Mouse (Mus musculus) mesoderm, embryonic 11.5 days (tissue): Measurements from ENCODE around the gene Foxp1.

Experiments used
- DNase-seq: peaks from one replicate; pipeline ENCODE4 v3.0.0-alpha.2; 2012; ENCODE audit warnings: low read depth, low spot score

Gene Foxp1

DNA sequence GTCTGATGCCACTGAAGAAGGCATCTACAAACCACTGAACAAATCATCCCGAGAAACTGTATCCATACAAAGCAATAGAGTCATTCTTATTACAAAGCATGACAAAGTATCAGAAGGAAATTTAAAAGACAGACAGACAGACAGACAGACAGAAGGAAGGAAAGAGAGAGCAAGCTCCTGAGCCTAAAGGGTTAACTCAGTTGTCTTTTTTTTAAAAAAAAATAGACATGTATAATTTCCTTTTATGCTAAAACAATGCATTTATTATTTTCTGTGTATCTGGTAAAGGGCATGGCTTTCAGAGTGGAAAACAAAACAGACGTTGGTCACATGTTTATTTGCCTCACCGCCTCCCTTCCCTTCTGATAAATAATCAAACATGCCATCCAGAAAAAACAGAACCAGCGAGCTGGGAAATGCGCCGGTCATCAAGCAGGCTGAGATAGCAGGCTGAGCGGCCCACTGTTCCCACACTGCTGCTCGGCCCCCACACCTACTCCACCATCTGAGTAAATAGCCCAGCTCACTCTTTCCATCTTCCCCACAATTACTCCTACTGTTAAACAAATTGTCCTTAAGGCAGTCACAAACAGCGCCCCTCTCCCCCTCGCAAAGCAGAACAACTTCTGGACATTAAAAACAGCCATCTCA is 428.1 kb downstream of the Foxp1 start:
- DNase-seq = no peak

DNA sequence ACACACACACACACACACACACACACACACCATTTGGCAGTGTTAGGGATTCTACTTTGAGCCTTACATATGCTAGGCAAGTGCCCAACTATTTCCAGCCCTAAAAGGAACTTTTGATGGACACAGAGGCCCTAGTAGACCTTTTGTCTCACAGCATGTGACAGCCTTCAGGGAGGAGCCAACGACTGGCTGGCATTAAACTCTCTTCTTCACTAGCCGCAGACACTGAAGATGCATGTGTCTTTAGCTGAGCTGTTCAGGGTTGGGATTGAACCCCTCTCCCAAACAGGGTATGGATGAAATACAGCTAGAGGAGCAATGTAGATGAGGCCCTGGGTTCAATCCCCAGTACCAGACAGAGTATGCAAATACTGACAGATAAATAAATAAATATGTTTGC is 428.7 kb downstream of the Foxp1 start:
- no peak for DNase-seq

DNA sequence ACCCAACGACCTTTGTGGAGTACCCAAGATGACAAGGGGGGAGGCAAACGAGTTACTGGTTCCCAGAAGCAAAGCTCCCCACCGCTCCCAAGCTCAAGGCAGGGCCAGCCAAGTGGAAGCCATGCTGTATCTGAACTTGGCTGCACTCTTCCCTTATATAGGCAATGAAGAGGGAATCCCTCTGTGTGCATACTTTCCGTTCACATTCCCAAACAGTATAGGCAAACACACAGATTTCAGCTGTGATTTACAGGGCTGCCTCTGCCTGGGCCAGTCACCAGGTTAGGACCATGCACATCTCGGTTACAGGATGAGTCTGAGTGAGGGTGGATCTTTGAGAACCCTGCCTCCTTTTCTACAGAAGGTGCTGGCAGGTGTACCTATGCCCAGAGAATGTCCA is 429.3 kb downstream of the Foxp1 start:
- DNase-seq = no peak

DNA sequence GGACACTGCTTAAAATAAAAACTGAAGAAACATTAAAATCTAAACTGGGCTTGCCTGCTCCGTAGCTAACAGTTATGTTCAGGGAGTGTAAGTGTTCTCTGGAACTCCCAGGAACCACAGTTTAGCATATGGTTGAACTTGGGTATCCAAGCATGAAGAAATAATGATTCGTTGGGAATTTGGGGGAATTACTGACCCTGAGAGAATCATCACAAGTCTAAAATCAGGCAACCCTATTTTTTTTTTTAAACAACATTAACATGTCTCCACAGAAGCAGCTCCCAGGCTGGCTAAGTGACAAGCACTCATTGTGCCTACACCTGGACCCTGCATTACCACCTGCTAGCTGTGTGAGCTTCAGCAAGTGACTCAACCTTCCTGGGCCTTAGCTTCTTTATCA is 430.7 kb downstream of the Foxp1 start:
- no peak for DNase-seq

DNA sequence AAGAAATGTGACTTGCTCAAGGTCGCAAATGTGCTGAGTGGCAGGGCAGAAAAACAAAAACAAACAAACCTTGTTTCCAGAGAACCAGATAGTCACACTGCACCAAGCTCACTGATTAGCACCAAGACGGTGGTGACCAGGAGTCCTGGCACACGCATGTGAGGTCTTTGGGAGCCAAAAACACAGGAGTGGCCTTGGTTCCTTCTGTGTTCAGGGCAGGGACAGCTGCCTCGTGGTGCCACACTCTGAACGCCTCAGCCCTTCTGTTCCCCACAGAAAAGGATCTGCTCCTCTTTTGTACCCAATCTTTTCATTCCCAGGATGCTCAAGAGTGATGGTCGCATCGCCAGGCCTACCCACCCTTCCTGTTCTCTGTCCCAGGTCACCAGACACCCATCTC is 434.9 kb downstream of the Foxp1 start:
- no peak for DNase-seq

DNA sequence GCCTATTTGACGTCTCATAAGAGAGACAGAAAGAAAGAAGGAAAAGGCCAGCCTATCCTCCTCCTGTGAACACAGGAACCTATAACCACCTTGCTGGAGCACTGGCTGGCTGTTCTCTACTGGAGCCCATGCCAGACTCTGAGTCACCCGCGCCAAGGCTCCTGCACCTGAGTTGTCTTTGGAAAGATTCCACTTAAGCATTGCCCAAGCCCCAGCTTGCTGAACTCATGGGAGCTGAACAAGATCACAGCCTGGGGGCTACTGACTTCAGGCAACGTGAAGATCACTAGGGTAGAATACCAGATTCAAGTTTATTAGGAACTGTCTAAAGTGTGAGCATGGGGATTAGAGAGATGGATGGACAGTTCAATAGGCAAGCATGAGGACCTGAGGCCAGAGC is 437.6 kb downstream of the Foxp1 start:
- no peak for DNase-seq

DNA sequence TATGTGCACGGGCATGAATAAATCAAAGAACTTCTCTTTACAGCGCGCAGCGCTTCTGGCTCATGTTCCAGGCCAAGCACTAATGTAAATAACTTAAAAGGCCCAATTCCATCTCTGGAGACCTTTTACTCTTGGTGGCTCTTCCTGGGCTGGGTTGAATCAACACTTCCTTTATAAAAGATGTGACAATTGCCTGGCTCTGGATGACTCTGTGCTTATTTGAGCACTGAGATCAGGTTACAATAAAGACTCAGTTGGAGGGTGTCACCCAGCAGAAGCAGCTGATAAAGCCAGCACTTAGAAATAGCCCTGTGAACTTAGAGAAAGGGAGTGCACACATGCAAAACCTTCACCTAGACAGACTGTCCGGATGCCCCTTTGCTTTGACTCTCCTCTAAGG is 441.3 kb downstream of the Foxp1 start:
- no peak for DNase-seq

DNA sequence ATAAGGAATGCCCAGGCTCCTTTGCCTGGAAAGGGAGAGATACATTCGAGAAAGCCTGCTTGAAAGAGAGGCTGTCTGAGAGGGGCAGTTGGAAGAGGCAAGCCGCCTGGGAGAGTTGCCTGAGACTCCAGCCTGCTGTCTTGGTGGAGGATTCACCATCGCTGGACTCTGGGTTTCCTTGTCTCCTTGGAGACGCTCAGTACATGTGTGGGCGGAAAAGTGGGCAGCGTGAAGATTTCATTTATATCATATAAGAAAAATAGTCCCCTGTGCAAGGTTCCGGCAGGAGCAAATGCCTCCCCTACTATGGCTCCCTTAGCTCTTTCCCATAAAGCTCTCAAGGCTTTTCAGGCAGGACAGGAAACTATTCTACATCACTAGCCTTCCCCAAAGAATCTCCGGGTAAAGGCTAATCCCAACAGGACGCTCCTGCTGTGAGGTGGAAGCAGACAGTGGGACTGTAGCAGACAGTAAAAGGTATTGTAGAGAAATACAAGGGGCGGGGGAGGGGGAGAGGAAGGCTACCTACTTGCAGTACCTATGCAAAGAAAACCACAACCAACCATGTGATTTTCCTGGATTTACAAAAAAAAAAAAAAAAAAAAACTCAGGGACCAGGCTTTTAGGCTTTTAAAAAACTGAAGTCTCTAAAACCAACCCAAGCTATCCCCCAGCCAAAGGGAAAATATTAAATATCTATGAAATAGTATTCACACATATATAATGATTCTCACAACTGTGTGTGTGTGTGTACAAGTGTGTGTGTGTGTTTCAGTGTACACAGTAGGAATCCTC is 443.3 kb downstream of the Foxp1 start:
- DNase-seq = no peak

DNA sequence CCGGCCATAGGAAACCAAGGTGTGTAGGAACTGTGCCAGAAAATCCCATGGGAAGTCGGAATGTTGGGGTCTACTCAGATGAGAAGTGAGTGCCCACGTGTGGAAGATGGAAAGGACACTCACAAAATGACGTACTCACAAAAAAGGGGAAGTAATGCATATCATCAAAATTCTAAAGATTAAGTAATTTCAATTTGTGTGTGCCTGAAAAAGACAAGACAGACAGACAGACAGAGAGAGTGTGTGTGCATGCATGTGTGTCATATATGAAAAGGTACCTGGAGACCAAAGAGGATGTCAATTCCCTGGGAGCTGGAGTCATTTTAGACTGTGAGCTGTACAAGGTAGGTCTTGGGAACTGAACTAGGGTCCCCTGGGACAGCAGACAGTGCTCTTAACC is 444.4 kb downstream of the Foxp1 start:
- no peak for DNase-seq

DNA sequence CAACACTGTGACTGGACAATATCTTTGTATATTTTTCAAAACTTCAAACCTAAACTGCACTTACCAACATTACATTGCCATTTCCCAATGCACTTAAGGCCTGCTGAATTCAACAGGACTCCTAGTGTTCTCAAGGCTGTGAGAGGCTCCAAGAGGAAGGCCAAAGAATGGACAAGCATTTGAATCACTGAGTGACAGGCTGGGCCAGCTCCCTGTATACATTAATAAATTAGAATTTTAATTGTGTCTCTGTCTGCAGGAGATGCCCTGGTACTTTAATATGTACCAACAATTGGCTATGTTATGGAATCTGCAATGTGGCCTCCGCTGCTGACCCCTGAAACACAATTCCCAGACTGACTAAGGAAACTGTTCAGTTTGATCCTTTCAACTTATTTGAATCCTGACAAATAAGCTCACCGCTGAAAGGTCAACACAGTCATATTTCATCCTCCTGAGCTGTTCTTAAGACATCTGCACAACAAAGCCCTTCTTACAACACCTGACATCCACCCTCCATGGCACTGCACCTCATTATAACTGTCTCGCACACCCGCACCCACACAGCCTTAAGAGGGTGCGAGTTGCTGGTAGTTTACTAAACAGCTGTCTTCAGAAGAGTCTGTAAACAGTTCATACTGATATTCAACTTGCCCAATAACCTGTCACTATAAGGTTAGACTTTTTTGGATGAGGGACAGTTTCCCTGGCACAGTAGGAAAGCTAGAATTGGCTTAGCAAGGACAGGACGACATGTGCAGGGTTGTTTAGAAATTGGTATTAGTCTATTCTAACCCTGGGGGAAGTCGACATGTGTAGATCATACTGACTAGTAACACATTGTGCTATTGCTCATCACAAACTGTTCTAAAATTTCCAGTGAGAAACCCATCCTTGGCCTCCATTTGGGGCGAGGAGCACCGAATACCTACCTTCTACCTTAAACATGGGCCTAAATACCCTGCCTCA is 448.9 kb downstream of the Foxp1 start:
- DNase-seq = no peak

DNA sequence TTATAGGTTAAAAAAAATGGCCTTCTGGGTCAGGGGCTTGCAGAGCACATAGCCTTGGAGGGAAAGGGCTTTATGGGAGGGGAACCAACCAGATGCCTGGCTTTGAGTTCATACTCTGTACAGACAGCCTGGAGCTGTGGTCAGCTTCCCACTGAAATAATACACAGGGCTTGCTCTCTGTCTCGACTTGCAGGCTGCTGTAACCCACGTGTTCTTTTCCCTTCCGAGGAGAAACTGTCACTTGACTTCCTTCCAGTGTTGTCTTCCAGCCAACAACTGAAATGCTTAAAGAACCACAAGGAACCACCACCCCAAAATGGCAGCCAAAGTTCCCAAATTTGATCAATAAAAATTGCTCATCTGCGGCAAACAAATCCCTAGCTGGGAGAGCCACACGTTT is 451.8 kb downstream of the Foxp1 start:
- no peak for DNase-seq

DNA sequence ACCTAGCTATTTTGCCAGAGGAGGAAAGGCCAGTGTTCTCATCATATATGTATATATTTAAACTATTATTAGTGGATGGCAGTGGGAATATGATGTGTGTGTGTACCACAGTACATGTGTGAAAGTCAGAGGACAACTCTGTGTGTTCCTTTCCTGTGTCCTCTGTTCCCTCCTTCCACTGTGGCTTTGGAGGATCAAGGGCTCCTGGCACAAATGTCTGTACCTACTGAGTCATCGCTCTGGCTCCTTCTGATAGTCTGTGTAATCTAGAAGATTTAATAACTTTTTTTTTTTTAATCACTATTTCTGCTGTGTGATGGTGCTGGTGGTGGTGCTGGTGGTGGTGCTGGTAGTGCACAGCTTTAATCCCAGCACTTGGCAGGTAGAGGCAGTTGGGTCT is 452.8 kb downstream of the Foxp1 start:
- no peak for DNase-seq

DNA sequence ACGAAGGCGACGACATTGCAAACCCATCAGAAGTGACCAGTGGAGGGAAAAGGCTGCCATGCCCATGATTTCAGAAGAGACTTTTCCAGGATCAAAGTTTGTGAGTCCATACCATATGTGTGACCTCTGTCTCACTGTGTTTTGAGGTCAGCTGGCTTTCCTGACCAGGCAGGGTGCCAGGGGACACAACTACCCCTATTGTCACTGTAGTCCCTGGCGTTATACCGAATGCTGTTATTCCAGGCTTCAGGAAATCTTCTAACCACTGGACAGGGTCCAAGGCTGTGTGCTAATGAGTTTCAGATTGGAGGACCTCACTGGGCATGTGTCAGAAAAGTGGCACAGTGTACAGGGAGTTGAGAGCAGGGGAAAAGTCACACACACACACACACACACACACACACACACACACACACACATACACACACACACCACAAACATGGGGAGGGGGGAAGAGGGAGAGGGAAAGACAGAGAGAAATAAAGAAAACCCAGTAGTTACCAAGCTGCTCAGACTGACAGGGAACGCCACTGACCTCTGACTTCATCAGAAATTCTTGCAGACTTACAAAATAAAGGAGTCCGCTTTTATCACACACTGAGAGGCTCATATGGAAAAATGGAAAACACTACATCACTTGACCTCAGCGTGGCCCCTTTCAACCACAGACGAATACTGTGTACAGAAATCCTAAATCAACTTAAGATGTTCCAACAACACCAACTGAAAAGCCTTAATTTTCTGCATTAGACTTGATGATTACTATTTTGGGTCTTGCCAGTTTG is 456.8 kb downstream of the Foxp1 start:
- DNase-seq = no peak

DNA sequence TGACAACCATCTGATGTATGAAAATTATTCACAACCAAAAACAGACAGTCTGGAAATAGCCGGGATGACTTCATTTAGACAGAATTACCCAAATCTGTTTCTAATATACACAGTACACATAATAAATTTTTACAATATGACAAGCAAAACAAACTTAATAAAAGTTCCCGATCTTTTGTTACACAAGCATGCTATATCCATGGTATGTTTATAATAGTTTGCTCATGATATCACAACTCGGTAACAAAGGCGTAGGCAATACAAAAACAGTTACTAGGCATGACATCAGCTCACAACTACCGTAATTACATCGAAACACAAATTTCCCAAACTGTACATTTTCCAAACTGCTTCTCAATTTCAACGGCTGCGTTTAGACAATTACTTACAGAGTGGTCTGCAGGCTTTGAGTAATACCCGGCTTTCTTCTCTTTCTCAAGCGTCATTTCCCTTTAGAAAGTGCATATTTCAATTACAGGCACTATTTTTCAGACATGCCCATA is 458.5 kb downstream of the Foxp1 start:
- DNase-seq = no peak

DNA sequence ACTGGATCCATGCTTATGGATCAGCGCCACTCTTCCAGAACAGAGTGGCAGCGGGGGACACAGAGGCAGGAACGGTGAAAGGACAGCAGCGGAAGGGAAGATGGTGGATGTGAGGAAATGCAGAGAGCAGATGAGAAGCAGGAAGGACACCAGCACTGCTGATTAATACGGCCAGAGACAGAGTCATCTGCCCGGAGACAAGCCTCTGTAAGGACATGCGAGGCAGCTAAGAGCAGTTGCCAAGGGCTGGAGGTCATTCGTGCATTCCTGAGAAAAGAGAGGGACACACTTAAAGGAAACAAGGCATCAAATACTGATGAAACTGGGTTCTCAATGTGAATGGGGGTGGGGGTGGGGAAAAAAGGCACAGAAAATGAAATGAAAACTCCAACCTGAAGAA is 459.6 kb downstream of the Foxp1 start:
- no peak for DNase-seq

DNA sequence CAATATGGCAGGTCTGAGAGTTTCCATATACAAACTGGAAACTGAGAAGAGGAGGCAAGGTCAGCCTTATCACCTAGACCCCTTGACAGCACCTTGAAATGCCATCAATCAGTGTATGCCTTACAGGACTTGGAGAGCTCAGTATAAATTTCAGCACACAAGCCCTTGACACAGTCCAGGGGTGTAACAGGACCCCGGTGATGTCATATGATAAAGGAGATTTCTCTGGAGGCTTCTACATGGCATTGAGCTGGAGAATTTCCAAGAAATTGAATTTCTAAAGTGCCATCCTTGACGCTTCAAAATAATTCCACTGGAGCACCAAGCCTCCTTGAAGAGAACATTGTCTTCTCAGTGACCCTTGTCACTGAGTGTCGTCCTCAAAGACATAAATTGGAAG is 463.8 kb downstream of the Foxp1 start:
- DNase-seq = no peak

DNA sequence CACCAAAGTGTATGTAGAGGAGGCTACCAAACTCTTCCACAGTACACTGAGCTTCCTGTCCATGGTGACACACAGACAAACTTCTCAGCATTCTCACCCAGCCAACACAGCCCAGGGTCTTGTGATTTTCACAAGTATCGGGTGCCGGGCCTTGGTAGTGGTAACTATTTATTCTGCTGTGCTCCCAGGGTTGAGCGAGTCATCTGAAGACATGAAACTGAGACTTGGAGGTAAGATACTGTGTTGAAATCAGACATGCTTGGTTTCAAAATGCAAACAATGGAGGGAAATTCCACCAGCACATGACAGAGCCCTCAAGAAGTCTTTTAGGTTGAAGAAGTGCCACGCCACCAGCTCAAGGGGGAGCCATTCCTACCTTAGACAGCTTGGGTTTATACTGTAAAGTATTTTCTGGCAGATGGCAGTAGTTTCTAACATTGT is 465.4 kb downstream of the Foxp1 start:
- DNase-seq = no peak

DNA sequence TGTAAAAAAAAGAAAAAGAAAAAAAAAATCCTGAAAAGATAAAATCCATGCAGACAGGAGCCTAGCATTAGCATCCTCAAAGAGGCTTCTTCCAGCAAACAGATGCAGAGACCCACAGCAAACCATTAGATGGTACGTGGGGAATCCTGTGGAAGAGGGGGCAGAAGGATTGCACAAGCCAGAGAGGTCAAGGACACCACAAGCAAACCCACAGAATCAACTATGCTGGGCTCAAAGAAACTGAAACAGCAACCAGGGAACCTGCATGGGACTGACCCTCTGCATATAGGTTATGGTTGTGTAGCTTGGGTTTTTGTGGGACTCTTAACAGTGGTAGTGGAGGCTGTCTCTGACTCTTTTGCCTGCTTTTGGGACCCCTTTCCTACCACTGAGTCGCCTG is 466.1 kb downstream of the Foxp1 start:
- DNase-seq = no peak

DNA sequence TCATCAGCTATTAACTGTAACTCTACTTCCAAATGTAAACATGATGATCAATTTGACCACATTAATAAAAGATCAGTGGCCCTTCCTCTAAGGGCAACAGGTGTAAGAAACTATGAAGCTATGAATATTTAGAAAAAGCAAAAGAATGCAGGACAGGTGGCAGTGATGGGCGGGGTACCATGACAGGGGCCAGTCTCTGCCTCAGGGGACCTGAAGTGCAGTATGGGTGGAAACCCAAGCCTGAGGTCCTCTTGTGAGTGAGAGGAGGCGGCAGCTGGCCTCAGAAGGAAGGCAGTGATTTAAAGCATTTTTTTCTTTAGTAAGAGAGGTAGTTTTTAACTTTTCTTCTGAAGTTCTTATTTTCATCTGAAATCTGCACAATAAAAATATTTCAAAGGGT is 468.5 kb downstream of the Foxp1 start:
- no peak for DNase-seq

DNA sequence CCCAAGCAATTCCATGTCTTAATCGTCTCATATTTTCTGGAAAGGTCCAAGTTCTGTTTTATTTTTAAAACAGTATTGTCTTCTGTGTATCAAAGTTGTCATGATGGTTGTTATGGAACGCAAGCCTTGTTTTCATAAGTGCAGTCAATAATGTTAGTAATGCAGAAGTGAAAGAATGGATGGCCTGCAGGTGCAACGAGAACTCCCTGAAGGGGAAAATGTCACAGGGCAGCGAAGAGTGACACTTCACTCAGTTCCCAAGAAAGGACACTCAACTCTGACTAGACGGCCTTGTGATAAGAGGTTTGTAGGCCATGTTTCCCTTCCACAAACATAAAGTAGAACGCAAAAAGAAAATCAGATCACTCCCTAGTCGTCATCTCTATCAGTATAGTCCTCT is 469.4 kb downstream of the Foxp1 start:
- no peak for DNase-seq

DNA sequence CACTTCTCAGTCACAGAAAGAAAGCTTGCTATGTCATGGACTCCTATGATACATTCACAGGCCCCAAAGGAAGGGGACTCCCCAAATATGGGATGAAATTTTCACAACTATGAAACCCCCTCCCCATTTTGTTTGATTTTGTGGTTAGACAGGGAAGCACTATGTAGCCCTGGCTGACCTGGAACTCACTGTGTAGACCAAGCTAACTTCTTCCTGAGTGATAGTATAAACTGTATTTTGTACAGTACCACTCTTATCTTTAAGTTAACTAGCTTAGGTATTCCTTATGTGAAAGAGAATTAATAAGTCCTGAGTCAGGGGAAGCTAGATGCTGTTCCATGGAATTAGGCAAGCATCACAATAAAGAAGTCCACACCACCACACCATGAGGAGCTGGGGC is 470.8 kb downstream of the Foxp1 start:
- DNase-seq = no peak
